Mouse (Mus musculus): ENCODE results near the gene Ube2g1. TPM values are rescaled to one million over a fixed set of nuclear protein-coding genes. Genes with fewer than 3 reads are reported as not detected.

Gene Ube2g1
- total RNA-seq, 2 experiments from 2014 or later, result 54.9 to 60.6 TPM

Small RNAs within 50 kb of the gene (microRNA-seq; reads per million reads assigned to microRNA genes)
- gene Gm25678, result 0 reads per million in 2 experiments

Other genes with a start within 250 kb of the Ube2g1 start
- under 1 TPM in 1 of 2 experiments, not detected in 1; 0.26 TPM for gene Tekt1, start 244.8 kb upstream of the Ube2g1 start, total RNA-seq (2021)
- 10 to 100 TPM; 27.1 to 30.5 TPM for gene Smtnl2, start 195.6 kb upstream of the Ube2g1 start, total RNA-seq (2021)
- under 1 TPM in 1 of 2 experiments, not detected in 1; 0.39 TPM for gene Ggt6, start 171.8 kb upstream of the Ube2g1 start, total RNA-seq (2021)
- gene Mybbp1a, start 165.9 kb upstream of the Ube2g1 start, total RNA-seq (2021), result 10 to 100 TPM; 38.0 to 38.4 TPM
- gene Spns2, start 117.4 kb upstream of the Ube2g1 start, total RNA-seq (2021), result 10 to 100 TPM; 16.5 to 16.8 TPM
- under 1 TPM in 1 of 2 experiments, not detected in 1; 0.10 TPM for gene Spns3, start 56.8 kb upstream of the Ube2g1 start, total RNA-seq (2021)
- gene Ankfy1, start 82.7 kb downstream of the Ube2g1 start, total RNA-seq (2021), result 10 to 100 TPM; 21.4 to 21.9 TPM
- 10 to 100 TPM; 11.4 to 11.6 TPM for gene Cyb5d2, start 188.9 kb downstream of the Ube2g1 start, total RNA-seq (2021)
- 10 to 100 TPM; 24.4 to 29.0 TPM for gene Zzef1, start 188.9 kb downstream of the Ube2g1 start, total RNA-seq (2021)